Mouse (Mus musculus) E14TG2a.4 (cell line): ENCODE measurements around the gene Pfn2.

ENCODE experiments used
- H3K27me3 ChIP-seq: 2 replicates; pipeline ENCODE4 v1.6.1; 2014; ENCODE audit warnings: low read length, control low read depth; ENCODE audit not compliant: insufficient read depth
- H3K36me3 ChIP-seq: 2 replicates; pipeline ENCODE4 v1.6.1; 2014; ENCODE audit warnings: low read length, control low read depth; ENCODE audit not compliant: insufficient read depth
- H3K4me1 ChIP-seq: replicated peaks from 2 replicates; pipeline ENCODE4 v1.6.1; 2014; ENCODE audit warnings: low read depth, low read length, control low read depth
- H3K4me3 ChIP-seq: replicated peaks from 2 replicates; pipeline ENCODE4 v1.5.1; 2014; ENCODE audit warnings: mild to moderate bottlenecking, low read length
- H3K9me3 ChIP-seq: 2 replicates; pipeline ENCODE4 v1.6.1; 2014; ENCODE audit warnings: low read length, control low read depth
- CTCF ChIP-seq: conservative IDR thresholded peaks from 2 replicates; pipeline ENCODE4 v1.5.1; 2014; ENCODE audit warnings: low read length
- NANOG ChIP-seq: IDR thresholded peaks from 2 replicates; pipeline ENCODE4 v1.6.1; 2014; ENCODE audit warnings: borderline replicate concordance, low read length, mixed read lengths
- POU5F1 ChIP-seq: IDR thresholded peaks from 2 replicates; pipeline ENCODE4 v1.6.1; 2014; ENCODE audit warnings: low read length, borderline replicate concordance

Pfn2 gene

GRCm38 (mm10) chr3:57847760-57848185 lies at the start of gene Pfn2:
TSS of gene Pfn2 (minus strand) at chr3:57848079.
- TF ChIP-seq CTCF, result no peak
- TF ChIP-seq NANOG, result no peak
- TF ChIP-seq POU5F1, result no peak
- peaks cover 4% of the 10 kb centered on the region; the same call in 1 of the 2 replicates for H3K9me3 ChIP-seq
- H3K27me3 ChIP-seq, result no peaks in the 10 kb centered on the region
- peaks cover 19% of the 10 kb centered on the region for H3K4me1 ChIP-seq
- H3K36me3 ChIP-seq, result peaks cover 13% of the 10 kb centered on the region
- peak within 1 kb of the TSS; percentile 97 for H3K4me3 ChIP-seq

- no peaks in the 10 kb centered on the region for H3K4me1 ChIP-seq
- no peaks in the 10 kb centered on the region for H3K36me3 ChIP-seq
- no peaks in the 10 kb centered on the region for H3K27me3 ChIP-seq
- TF ChIP-seq POU5F1, result no peak
- no peak for TF ChIP-seq NANOG
- TF ChIP-seq CTCF, result no peak
- peaks cover 6% of the 10 kb centered on the region for H3K9me3 ChIP-seq
- H3K4me3 ChIP-seq, result no peak overlapping the region
Observed at GRCm38 (mm10) chr3:57882945-57883344, 35.1 kb upstream of the Pfn2 start.

GRCm38 (mm10) chr3:57846912-57847759 lies 743 bp downstream of the Pfn2 start:
- Histone ChIP-seq H3K4me3 (peak overlapping the region; percentile 97), H3K4me1 (peaks cover 19% of the 10 kb centered on the region), H3K27me3 (no peaks in the 10 kb centered on the region), H3K9me3 (peaks cover 4% of the 10 kb centered on the region; the same call in 1 of the 2 replicates), H3K36me3 (peaks cover 19% of the 10 kb centered on the region)
- TF ChIP-seq POU5F1, result no peak

- H3K27me3 ChIP-seq, result no peaks in the 10 kb centered on the region
- H3K36me3 ChIP-seq, result peaks cover 22% of the 10 kb centered on the region
- TF ChIP-seq CTCF (no peak), POU5F1 (no peak), NANOG (no peak)
- peak overlapping the region; percentile 97 for H3K4me3 ChIP-seq
- H3K9me3 ChIP-seq, result peaks cover 4% of the 10 kb centered on the region; the same call in 1 of the 2 replicates
- peaks cover 19% of the 10 kb centered on the region for H3K4me1 ChIP-seq
Observed at GRCm38 (mm10) chr3:57846662-57846911, 1.3 kb downstream of the Pfn2 start.

- peaks cover 26% of the 10 kb centered on the region for H3K36me3 ChIP-seq
- H3K4me1 ChIP-seq, result peaks cover 19% of the 10 kb centered on the region
- no peaks in the 10 kb centered on the region for H3K27me3 ChIP-seq
- peak overlapping the region; percentile 97 for H3K4me3 ChIP-seq
- peaks cover 4% of the 10 kb centered on the region; the same call in 1 of the 2 replicates for H3K9me3 ChIP-seq
- TF ChIP-seq POU5F1 (no peak), NANOG (no peak), CTCF (no peak)
Observed at GRCm38 (mm10) chr3:57845786-57846661, 1.9 kb downstream of the Pfn2 start.

GRCm38 (mm10) chr3:57843775-57844174 lies 4.1 kb downstream of the Pfn2 start:
- Histone ChIP-seq H3K27me3 (no peaks in the 10 kb centered on the region), H3K4me1 (peaks cover 15% of the 10 kb centered on the region), H3K4me3 (no peak overlapping the region), H3K36me3 (peaks cover 26% of the 10 kb centered on the region), H3K9me3 (no peaks in the 10 kb centered on the region)
- TF ChIP-seq CTCF, result peak; percentile 50
- TF ChIP-seq POU5F1, result no peak
- no peak for TF ChIP-seq NANOG

- no peaks in the 10 kb centered on the region for H3K27me3 ChIP-seq
- peaks cover 10% of the 10 kb centered on the region for H3K36me3 ChIP-seq
- TF ChIP-seq POU5F1 (no peak), CTCF (no peak), NANOG (no peak)
- H3K4me1 ChIP-seq, result no peaks in the 10 kb centered on the region
- no peak overlapping the region for H3K4me3 ChIP-seq
- H3K9me3 ChIP-seq, result no peaks in the 10 kb centered on the region
Observed at GRCm38 (mm10) chr3:57836911-57837310, 11.0 kb downstream of the Pfn2 start.

GRCm38 (mm10) chr3:57833585-57833984 lies 14.3 kb downstream of the Pfn2 start:
- Histone ChIP-seq H3K36me3 (peaks cover 5% of the 10 kb centered on the region; the same call in 1 of the 2 replicates), H3K27me3 (no peaks in the 10 kb centered on the region), H3K4me3 (no peak overlapping the region), H3K4me1 (no peaks in the 10 kb centered on the region), H3K9me3 (no peaks in the 10 kb centered on the region)
- TF ChIP-seq POU5F1 (no peak), NANOG (no peak), CTCF (no peak)

- TF ChIP-seq NANOG, result no peak
- TF ChIP-seq POU5F1, result no peak
- TF ChIP-seq CTCF, result no peak
- Histone ChIP-seq H3K4me3 (no peak overlapping the region), H3K9me3 (no peaks in the 10 kb centered on the region), H3K27me3 (no peaks in the 10 kb centered on the region), H3K4me1 (no peaks in the 10 kb centered on the region), H3K36me3 (peaks cover 6% of the 10 kb centered on the region; the same call in 1 of the 2 replicates)
Observed at GRCm38 (mm10) chr3:57825866-57826265, 22.0 kb downstream of the Pfn2 start.
